Mouse (Mus musculus) B cell, adult 2 months (primary cell): ENCODE data around the gene Kansl1.
A peak's percentile ranks its signal among the peaks of the same experiment; 100 is the strongest.

ENCODE experiments used
- DNase-seq, 2 experiments: peaks; one replicate each; pipeline ENCODE4 v3.0.0; 2022

Gene Kansl1

GRCm38 (mm10) chr11:104436394-104436954, 32.2 kb downstream of the Kansl1 start:
- DNase-seq: no peak

DNA sequence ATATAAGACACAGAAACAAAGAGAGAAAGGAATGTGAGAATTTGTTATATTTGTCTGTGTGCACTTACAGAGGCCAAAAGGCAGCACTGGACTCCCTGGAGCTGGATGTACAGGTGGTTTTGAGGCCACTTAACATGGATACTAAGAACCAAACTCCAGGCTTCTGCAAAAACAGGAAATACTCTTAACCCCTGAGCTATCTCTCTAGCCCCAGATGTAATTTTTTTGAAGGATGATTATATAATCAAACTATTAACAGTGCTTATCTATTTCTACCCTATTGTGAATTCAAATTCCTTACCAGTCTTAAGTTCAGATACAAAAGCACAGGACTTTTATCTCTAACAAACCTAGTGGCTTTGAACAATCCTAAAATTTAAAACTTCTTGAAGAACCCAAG, 32.9 kb downstream of the Kansl1 start:
- no peak for DNase-seq

GRCm38 (mm10) chr11:104435141-104435540, 33.5 kb downstream of the Kansl1 start:
- no peak for DNase-seq

- no peak for DNase-seq
Measured at GRCm38 (mm10) chr11:104432251-104432650, 36.4 kb downstream of the Kansl1 start.

DNA sequence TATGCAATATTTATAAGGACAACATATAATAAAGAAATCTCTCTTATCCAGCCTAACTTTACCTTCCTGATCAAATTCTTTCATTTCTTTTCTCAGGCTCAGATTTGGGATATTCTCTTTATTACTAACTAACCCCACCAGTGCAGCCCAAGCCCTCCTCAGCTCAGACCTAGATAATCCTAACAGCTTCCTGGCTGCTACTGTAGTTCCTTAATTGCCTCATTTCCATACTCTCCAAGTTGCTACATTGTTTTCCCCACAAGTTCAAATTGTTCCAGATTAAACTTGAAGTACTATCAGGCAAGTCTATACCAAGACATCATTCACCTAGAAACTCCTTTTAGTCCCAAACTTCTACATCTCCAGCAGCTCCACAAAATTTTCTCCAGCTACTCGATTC, 36.9 kb downstream of the Kansl1 start:
- no peak for DNase-seq

GRCm38 (mm10) chr11:104424727-104425416, 43.8 kb downstream of the Kansl1 start:
- DNase-seq: peak; percentile 89 to 92

- no peak for DNase-seq
Measured at GRCm38 (mm10) chr11:104412254-104412653, 56.4 kb downstream of the Kansl1 start.

DNA sequence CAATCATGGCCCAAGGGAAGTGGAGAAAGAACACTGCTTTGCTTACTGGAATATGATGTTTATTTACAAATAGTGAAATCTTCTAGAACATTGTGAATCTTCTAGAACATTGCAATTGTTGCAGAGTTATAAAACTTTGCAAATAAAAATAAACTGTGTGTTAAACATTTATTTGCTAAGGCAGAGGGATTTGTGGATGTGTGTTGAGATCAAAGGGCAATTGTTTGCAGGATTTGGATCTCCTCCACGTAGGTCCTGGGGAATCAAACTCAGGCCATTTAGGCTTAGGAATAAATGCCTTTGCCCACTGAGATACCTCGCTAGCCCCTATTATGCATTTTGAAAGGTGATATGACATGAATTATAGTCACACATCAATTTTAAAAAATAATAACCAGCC, 61.3 kb downstream of the Kansl1 start:
- DNase-seq: no peak

DNA sequence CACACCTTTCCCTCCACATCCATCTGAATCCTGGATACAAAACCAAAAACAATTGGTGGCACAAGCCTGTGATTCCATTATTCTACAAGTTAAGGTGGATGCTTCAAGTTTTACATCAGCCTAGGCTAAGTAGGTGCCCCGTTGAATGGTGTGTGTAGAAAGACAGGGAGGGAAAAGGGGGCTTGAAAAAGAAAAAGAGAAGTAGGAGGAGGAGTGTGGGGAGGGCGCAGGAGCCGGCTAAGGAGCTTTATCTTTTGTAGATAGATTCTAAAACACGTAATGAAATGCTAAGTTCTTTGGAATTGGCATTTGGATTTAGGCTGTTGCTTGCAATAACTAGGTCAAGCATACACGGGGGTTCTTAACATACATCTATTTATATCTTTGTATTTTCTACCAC, 67.7 kb downstream of the Kansl1 start:
- no peak for DNase-seq

GRCm38 (mm10) chr11:104399459-104400216, 69.0 kb downstream of the Kansl1 start:
- no peak for DNase-seq

DNA sequence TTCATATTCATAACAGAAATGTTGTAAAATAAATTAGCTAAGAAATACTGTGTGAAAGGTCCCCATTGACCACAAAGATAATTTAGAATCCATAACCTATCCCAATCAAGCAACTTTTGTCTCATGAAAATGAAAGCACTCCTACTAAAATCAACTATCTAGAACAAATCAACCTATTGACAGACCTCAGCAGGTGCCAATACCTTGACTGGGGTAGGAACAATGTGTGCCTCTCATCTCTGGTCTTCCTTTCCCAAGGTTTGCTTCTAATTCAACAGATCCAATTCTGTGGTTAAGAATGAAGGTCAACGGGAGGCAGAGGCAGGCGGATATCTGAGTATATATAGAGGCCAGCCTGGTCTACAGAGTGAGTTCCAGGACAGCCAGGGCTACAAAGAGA, 73.0 kb downstream of the Kansl1 start:
- DNase-seq: no peak

- DNase-seq: no peak
Measured at GRCm38 (mm10) chr11:104393196-104393595, 75.5 kb downstream of the Kansl1 start.

DNA sequence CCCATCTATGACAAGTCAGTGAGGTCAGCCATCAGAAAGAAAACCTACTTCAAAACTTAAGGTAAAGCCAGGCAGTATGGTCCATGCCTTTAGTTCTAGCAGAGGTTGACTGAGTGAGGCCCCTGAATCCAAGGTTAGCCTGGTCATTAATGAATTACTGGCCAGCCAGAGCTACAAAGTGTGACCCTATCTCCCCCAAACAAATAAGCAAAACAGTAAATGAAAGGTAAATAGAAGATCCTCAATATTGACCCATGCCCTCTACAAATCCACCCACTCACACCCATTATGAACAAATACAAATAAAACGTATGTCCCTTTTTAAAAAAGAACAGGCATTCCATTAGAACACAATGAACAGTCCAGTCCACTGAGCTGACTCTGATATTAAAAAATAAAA, 76.5 kb downstream of the Kansl1 start:
- no peak for DNase-seq

GRCm38 (mm10) chr11:104387284-104387683, 81.4 kb downstream of the Kansl1 start:
- DNase-seq: no peak

GRCm38 (mm10) chr11:104386595-104386994, 82.1 kb downstream of the Kansl1 start:
- no peak for DNase-seq

GRCm38 (mm10) chr11:104383167-104383810, 85.4 kb downstream of the Kansl1 start:
- no peak for DNase-seq

DNA sequence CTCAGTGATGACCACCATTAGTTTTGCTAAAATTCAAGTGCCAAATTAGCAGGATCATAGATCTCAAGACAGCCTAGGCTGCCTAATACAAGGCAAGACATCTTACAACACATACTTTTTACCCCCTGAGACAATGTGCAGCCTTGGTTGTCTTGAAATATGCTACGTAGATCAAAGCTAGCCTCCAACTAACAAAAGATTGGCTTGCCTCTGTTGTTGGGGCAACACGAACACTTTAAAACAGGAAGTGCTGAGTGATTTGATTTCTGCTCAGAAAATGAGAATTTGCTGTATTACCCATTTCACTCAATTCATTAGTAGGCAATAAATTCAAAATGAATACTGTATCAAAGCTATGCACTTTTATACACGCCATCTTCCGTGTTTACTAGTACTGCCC, 86.8 kb downstream of the Kansl1 start:
- DNase-seq: no peak

DNA sequence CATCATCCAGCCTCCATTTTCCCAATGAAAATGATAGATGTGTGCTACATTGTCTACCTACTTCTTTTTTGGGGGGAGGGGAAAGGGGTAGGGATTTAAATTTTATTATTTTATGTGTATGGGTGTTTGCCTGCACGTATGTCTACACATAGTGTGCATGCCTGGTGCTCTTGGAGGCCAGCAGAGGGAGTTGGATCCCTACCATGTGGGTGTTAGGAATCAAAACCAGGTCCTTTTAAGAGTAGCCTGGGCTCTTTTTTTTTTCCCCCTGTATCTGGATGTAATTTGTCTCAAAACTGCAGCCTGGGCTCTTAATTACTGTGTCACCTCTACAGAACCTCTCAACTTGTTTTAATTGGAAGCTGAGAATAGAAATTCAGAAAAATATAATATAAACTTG, 89.0 kb downstream of the Kansl1 start:
- DNase-seq: peak; percentile 21 to 30

GRCm38 (mm10) chr11:104376291-104376690, 92.4 kb downstream of the Kansl1 start:
- no peak for DNase-seq

DNA sequence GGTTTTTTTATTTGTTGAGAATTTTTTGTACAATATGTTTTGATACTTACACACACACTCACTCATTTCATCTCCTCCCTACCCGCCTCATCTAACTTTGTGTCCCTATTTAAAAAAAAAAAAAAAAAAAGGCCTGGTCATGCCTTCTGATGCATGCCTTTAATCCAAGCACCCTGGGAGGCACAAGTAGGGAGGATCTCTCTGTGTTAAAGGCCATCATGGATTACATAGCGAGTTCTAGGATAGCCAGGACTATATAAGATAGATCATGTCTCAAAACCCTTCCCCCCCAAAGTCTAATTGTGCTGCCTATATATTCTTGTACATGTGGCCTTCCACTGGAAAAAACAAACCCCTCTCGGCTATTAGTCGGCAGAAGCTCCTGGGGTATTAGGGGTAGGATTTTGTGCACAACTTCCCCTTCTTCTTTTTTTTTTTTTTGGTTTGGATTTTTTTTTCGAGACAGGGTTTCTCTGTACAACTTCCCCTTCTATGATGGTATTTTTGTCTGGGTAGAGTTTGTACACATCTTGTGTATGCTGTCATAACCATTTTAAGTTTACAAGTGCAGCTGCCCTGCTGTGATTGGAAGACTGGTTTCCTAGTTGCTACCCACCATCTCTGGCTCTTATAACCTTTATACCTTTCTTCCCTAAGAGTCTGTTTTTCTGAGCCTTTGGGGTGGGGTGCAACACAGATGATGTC, 101.0 kb downstream of the Kansl1 start:
- DNase-seq: peak; percentile 31 to 38

DNA sequence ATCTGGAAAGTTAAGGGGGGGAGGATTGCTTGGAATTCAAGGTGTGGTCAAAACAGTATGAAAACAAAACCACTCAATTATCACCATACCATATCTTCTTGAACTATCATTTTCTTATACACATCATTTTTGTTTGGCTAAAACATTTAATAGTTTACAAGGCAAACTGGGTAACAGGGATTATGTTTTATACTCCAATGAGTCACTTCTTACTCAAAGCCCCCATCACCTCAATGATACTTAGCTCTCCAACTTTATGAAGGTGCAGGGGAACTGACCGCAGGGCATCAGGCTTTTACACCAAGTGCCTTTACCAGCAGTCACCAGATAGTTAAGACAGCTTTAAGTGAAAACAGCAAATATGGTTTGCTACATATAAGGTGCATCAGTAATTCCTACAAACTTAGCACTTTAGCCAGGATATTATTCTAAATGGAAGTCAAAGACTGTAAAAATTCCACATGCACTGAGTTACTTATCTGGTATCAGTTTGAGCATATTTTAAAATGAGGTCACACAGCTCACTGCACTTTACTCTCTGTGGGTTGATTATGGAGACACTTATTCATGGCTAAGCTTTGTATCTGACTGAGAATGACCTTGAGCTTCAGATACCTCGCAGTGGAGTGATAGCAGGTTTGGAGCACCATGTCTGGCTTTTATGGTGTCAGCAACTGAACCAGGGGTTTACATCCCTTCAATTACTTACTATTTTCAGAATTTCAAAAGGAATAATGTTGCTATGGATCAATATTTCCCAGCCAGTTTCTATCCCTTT, 104.6 kb downstream of the Kansl1 start:
- no peak for DNase-seq

DNA sequence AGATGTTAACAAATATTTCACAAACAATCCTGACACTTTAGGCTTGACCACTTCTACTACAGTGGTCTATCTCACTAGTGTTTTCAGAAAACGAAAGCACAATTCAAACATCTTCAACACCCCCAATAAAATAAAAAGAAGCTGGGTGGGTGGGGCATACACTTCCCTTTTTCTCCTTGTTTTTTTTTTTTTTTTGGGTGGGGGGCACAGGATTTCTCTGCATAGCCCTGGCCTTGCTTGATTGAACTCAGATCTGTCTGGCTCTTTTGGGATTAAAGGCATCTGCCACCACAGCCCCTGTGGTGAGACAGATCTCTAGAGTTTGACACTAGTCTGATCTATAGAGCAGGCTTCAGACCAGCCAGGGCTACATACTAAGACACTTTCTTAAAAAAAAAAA, 106.0 kb downstream of the Kansl1 start:
- no peak for DNase-seq
